Mouse (Mus musculus): Measurements from ENCODE around the gene Cbx3. TPM values are rescaled to one million over a fixed set of nuclear protein-coding genes. Genes with fewer than 3 reads are reported as not detected.
"Not testable (repeated sequence)": the region's sequence is repeated elsewhere in the genome, so short reads cannot be mapped to it uniquely, and the experiment has no call there.

Cbx3 gene
- polyA plus RNA-seq, 1 experiment from 2014 or later = 665 TPM

DNA sequence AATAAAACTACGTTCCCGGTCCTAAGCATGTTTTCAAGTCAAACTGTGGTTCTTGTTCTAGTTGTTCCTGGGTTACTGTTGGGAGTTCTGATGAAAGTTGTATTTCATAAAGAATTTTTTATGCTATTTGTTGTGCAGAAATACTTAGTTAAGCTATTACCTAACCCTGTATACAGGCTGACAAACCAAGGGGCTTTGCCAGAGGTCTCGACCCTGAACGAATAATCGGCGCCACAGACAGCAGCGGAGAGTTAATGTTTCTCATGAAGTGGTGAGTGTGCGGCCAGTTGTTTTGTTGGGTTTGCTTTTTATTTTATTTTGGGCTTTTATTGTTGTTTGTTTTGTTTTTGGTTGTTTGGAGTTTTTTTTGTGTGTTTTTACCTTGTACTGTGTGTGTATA is 11.4 kb downstream of the Cbx3 start:
- H3K27ac ChIP-seq = no peak overlapping the region
- H3K9me3 ChIP-seq (replicated peaks) = no peaks in the 10 kb centered on the region
- peaks cover 74% of the 10 kb centered on the region for H3K36me3 ChIP-seq
- WGBS = 97% methylated on average over 8 of the region's 8 CpGs
- H3K4me1 ChIP-seq = no peaks in the 10 kb centered on the region
- no peak for DNase-seq (ENCODE audit: low spot score)
- no peaks in the 10 kb centered on the region for H3K27me3 ChIP-seq (ENCODE audit: low read depth, poor library complexity, severe bottlenecking)
- no peak overlapping the region for H3K4me3 ChIP-seq

DNA sequence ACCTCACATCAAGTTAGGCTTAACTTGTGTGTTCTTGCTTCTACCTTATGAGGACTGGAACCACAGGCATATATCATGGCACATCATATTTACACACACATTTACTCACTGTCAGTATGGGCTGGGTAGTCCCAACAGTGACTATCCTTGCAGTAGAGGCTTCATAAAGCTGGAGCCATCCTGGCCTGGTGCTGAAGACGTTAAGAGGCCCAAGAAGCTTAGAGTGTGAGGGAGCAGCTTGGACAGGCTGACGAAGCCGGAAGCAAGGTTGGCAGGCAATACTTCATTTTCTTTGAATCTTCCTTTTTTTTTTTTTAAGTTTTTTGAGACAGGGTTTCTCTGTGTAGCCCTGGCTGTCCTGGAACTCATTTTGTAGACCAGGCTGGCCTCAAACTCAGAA is 13.7 kb downstream of the Cbx3 start:
- H3K27me3 ChIP-seq (ENCODE audit: low read depth, poor library complexity, severe bottlenecking) = no peaks in the 10 kb centered on the region
- WGBS = 90% methylated on average over 3 of the region's 3 CpGs
- H3K9me3 ChIP-seq (replicated peaks) = no peaks in the 10 kb centered on the region
- no peak overlapping the region for H3K4me3 ChIP-seq
- no peak overlapping the region for H3K27ac ChIP-seq
- H3K36me3 ChIP-seq = peaks cover 51% of the 10 kb centered on the region
- no peak for DNase-seq (ENCODE audit: low spot score)
- H3K4me1 ChIP-seq = no peaks in the 10 kb centered on the region

- not testable (repeated sequence) for H3K9me3 ChIP-seq (replicated peaks); DNase-seq (ENCODE audit: low spot score); H3K27ac ChIP-seq; H3K27me3 ChIP-seq (ENCODE audit: low read depth, poor library complexity, severe bottlenecking); H3K4me3 ChIP-seq; H3K4me1 ChIP-seq
- H3K36me3 ChIP-seq = peaks cover 44% of the 10 kb centered on the region
- 87% methylated on average over 8 of the region's 8 CpGs for WGBS
Observed at GRCm38 (mm10) chr6:51484556-51484955, 14.4 kb downstream of the Cbx3 start.

DNA sequence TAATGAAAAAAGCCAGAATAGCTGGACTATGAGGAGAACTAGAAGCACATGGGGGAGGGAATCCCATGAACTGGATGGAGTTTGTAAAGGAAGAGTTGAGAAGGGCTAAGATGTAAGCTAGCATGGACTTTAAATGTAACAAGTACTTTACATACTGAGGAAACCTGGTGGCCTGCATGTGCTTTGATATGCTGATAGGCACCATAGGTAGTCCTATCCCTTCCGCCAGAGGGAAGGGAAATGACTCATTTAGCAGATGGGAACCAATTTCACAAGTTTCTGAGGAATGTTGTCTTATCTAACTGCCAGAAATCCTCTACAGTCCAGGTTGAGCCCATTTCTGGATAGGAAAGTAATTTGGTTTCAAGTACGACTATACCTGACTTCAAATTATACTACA is 15.5 kb downstream of the Cbx3 start:
- no peaks in the 10 kb centered on the region for H3K27me3 ChIP-seq (ENCODE audit: low read depth, poor library complexity, severe bottlenecking)
- H3K4me3 ChIP-seq = no peak overlapping the region
- 57% methylated on average over 2 of the region's 2 CpGs for WGBS
- peaks cover 33% of the 10 kb centered on the region for H3K36me3 ChIP-seq
- DNase-seq (ENCODE audit: low spot score) = no peak
- peaks cover 10% of the 10 kb centered on the region; the same call in 1 of the 2 replicates for H3K4me1 ChIP-seq
- no peak overlapping the region for H3K27ac ChIP-seq
- no peaks in the 10 kb centered on the region for H3K9me3 ChIP-seq (replicated peaks)

DNA sequence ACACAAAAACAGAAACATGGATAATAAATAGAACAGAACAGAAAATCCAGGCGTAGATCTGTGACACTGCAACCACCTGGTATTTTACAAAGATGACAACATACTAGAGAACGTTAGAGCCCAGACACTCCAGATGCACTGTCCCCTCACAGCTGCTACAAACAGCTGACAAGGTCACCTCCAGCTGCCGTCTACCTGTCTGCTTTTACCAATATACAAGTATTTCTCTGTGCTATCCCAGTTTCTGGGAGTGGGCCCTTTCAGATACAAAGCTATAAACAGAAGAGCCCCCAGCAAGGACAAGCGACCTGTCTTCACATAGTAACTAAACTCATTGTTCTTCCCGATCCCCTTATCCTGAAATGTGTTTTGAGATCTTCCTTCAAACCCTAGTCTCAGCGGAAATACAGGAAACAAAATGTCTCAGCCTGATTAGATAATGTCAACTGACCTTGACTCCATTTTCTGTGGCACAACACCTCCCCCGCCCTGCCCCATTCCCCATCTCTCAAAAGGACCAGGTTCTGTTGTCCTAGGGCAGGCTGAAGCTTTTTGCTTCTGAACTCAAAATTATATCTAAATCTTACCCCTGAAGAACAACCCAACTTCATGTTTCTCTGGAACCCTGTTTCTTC is 16.0 kb downstream of the Cbx3 start:
- no peak for DNase-seq (ENCODE audit: low spot score)
- Histone ChIP-seq H3K36me3 (peaks cover 27% of the 10 kb centered on the region), H3K4me1 (peaks cover 10% of the 10 kb centered on the region; the same call in 1 of the 2 replicates), H3K4me3 (no peak overlapping the region), H3K27ac (no peak overlapping the region), H3K27me3 (ENCODE audit: low read depth, poor library complexity, severe bottlenecking) (no peaks in the 10 kb centered on the region), H3K9me3 (replicated peaks) (no peaks in the 10 kb centered on the region)
- WGBS = 67% methylated on average over 7 of the region's 7 CpGs

GRCm38 (mm10) chr6:51486731-51487130 is 16.6 kb downstream of the Cbx3 start:
- Histone ChIP-seq H3K4me1 (peaks cover 10% of the 10 kb centered on the region; the same call in 1 of the 2 replicates), H3K27ac (no peak overlapping the region), H3K27me3 (ENCODE audit: low read depth, poor library complexity, severe bottlenecking) (no peaks in the 10 kb centered on the region), H3K9me3 (replicated peaks) (no peaks in the 10 kb centered on the region), H3K36me3 (peaks cover 22% of the 10 kb centered on the region), H3K4me3 (no peak overlapping the region)
- 88% methylated on average over 5 of the region's 5 CpGs for WGBS
- DNase-seq (ENCODE audit: low spot score) = no peak

GRCm38 (mm10) chr6:51489787-51490186 is 19.6 kb downstream of the Cbx3 start:
- H3K4me3 ChIP-seq = no peak overlapping the region
- peak overlapping the region; percentile 54 for H3K27ac ChIP-seq
- peak; percentile 47 for DNase-seq (ENCODE audit: low spot score)

DNA sequence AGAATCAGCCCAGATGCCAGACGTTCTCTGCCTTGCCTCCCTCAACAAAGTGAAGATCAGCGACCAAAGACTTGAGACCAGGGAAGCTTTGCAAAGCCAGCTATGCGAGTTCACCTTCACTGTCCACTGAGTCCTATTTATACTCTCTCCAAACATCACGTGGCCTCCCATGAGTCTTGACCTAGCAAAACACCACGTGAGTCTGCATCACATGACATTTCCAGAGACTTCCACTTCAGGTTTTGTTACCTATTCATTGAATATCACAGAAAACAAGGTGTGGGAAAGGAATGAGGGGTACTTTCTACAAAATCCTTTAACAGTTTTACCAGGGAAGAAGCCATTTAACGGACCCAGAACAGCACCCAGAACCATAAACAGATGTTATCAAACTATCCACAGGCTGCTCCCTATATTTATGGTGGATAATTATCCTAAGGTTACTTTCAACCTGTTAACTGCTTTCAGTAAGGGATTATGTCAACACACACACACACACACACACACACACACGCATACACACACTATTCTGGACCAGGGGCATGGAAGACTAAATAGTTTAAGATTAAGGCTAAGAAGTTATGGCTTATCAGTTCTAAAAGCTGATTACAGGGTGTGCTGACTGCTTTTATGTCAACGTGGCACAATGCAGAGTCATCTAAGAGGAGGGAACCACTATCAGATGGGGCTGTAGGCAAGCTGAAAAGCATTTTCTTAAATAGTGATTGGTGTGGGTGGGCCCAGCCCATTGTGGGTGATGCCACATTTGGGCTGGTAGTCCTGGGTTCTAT is 27.4 kb downstream of the Cbx3 start:
- WGBS = 80% methylated on average over 8 of the region's 8 CpGs
- Histone ChIP-seq H3K4me1 (no peaks in the 10 kb centered on the region), H3K4me3 (no peak overlapping the region), H3K9me3 (replicated peaks) (no peaks in the 10 kb centered on the region; the same call in 1 of the 2 replicates), H3K27ac (no peak overlapping the region), H3K36me3 (no peaks in the 10 kb centered on the region), H3K27me3 (ENCODE audit: low read depth, poor library complexity, severe bottlenecking) (no peaks in the 10 kb centered on the region)
- DNase-seq (ENCODE audit: low spot score) = no peak

More at GRCm38 (mm10) chr6:51489787-51490186, 19.6 kb downstream of the Cbx3 start:
- no peaks in the 10 kb centered on the region for H3K9me3 ChIP-seq (replicated peaks)
- 36% methylated on average over 2 of the region's 2 CpGs for WGBS
- no peaks in the 10 kb centered on the region for H3K27me3 ChIP-seq (ENCODE audit: low read depth, poor library complexity, severe bottlenecking)
- H3K36me3 ChIP-seq = peaks cover 2% of the 10 kb centered on the region; the same call in 1 of the 2 replicates
- H3K4me1 ChIP-seq = peaks cover 10% of the 10 kb centered on the region; the same call in 1 of the 2 replicates

GRCm38 (mm10) chr6:51505671-51506070 is 35.5 kb downstream of the Cbx3 start:
- WGBS = 64% methylated on average over 1 of the region's 1 CpGs
- DNase-seq (ENCODE audit: low spot score) = no peak
- no peak overlapping the region for H3K27ac ChIP-seq
- no peak overlapping the region for H3K4me3 ChIP-seq
- H3K4me1 ChIP-seq = peaks cover 27% of the 10 kb centered on the region
- H3K36me3 ChIP-seq = no peaks in the 10 kb centered on the region
- no peaks in the 10 kb centered on the region; the same call in 1 of the 2 replicates for H3K9me3 ChIP-seq (replicated peaks)
- H3K27me3 ChIP-seq (ENCODE audit: low read depth, poor library complexity, severe bottlenecking) = no peaks in the 10 kb centered on the region

- Histone ChIP-seq H3K9me3 (replicated peaks) (no peaks in the 10 kb centered on the region), H3K4me3 (no peak overlapping the region), H3K27ac (no peak overlapping the region), H3K36me3 (no peaks in the 10 kb centered on the region), H3K4me1 (peaks cover 27% of the 10 kb centered on the region), H3K27me3 (ENCODE audit: low read depth, poor library complexity, severe bottlenecking) (no peaks in the 10 kb centered on the region)
- 69% methylated on average over 2 of the region's 2 CpGs for WGBS
- DNase-seq (ENCODE audit: low spot score) = no peak
Observed at GRCm38 (mm10) chr6:51507556-51507955, 37.4 kb downstream of the Cbx3 start.

DNA sequence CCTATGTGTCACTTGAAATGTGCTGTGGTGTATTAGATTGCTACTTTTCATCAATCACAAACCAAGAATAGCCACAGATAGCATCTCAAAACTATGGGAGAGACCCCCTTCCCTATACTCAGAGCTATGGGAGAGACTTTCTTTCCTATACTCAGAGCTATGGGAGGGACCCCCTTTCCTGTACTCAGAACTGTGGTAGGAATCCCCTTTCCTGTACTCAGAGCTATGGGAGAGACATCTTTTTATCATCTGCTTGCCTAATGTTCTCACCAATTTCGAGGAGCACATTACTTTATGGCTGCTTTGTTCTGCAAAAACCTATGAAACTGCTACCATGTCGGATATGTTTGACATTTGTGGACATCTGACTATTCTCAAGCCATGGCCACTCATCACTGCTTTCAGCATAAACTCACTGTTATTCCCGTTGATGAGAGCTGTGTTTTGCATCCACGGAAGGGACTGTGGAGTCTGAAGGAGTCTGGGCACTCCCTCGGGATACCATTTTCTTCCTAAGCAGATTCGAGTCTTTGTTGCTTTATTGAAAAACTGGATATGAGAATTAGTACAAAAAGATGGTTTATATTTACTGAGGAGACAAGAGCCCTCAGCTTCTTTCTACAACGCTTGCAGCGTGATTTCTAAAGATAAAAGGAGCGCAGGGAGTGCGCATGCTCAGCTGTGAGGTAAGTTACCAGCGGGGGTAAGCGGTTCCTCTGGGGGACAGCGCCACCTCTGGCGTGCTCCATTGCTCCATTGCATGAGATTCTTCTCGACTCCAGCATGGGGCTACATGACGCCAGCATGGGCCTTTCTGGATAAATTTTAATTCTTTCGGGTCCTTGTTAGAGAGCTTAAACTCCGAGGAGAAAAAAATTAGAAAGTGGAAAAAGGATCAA is 38.8 kb downstream of the Cbx3 start:
- Histone ChIP-seq H3K4me1 (peaks cover 27% of the 10 kb centered on the region), H3K36me3 (no peaks in the 10 kb centered on the region), H3K9me3 (replicated peaks) (no peaks in the 10 kb centered on the region), H3K4me3 (peak overlapping the region; percentile 41), H3K27ac (peak overlapping the region; percentile 27; the same call in 1 of the 2 replicates), H3K27me3 (ENCODE audit: low read depth, poor library complexity, severe bottlenecking) (no peaks in the 10 kb centered on the region)
- peak; percentile 77 for DNase-seq (ENCODE audit: low spot score)
- 28% methylated on average over 18 of the region's 18 CpGs for WGBS

- H3K4me1 ChIP-seq = peaks cover 27% of the 10 kb centered on the region
- H3K27ac ChIP-seq = no peak overlapping the region
- no peaks in the 10 kb centered on the region for H3K9me3 ChIP-seq (replicated peaks)
- no peaks in the 10 kb centered on the region for H3K27me3 ChIP-seq (ENCODE audit: low read depth, poor library complexity, severe bottlenecking)
- no peak overlapping the region for H3K4me3 ChIP-seq
- H3K36me3 ChIP-seq = no peaks in the 10 kb centered on the region
- 35% methylated on average over 5 of the region's 5 CpGs for WGBS
- peak; percentile 52 for DNase-seq (ENCODE audit: low spot score)
Observed at GRCm38 (mm10) chr6:51510094-51510493, 39.9 kb downstream of the Cbx3 start.

Measured in limb, embryonic 10.5 days (tissue).